Mouse (Mus musculus) thymus, adult 2 months (tissue): ENCODE measurements at regions not wholly inside any gene's neighbourhood (a gene's known extent, or its start where the extent isn't known, plus 50 kb on each side); places are given as distances from the start of the nearest gene placed in this dataset.

Experiments
- CTCF ChIP-seq: fragments of 200-500 bp; IDR thresholded peaks from 2 replicates; pipeline ENCODE4 v1.5.1; 2012; ENCODE audit warnings: mild to moderate bottlenecking, control low read depth, low read length, moderate library complexity, borderline replicate concordance; ENCODE audit not compliant: control insufficient read depth, poor library complexity, insufficient read depth; ENCODE audit errors: extremely low read depth
- POLR2A ChIP-seq: fragments of 200-500 bp; IDR thresholded peaks from 2 replicates; pipeline ENCODE4 v1.6.1; 2012; ENCODE audit warnings: mild to moderate bottlenecking, low read length, control low read depth, moderate library complexity; ENCODE audit not compliant: control insufficient read depth, poor library complexity, insufficient read depth; ENCODE audit errors: extremely low read depth

GRCm38 (mm10) chr9:52344177-52344877 lies 176.0 kb upstream of the Zc3h12c start:
- TF ChIP-seq CTCF, result no peak
- no peak for TF ChIP-seq POLR2A
